Mouse (Mus musculus) liver, adult 2 months (tissue): Measurements from ENCODE around the gene Dusp2.

ENCODE experiments used
- CTCF ChIP-seq: fragments of 200-500 bp; IDR thresholded peaks from 2 replicates; pipeline ENCODE4 v1.5.1; 2011; ENCODE audit warnings: low read depth, low read length, control low read depth
- POLR2A ChIP-seq: fragments of 200-500 bp; IDR thresholded peaks from 2 replicates; pipeline ENCODE4 v1.6.1; 2011; ENCODE audit warnings: low read length, control low read depth; ENCODE audit not compliant: insufficient read depth; ENCODE audit errors: extremely low read depth

GRCm38 (mm10) chr2:127347147-127347985 lies 11.4 kb downstream of the Dusp2 start:
- TF ChIP-seq POLR2A (no peak), CTCF (no peak)
